Mouse (Mus musculus) urinary bladder, postnatal 25 days (tissue): ENCODE results near the gene Recql.
"Not testable (repeated sequence)": the region's sequence is repeated elsewhere in the genome, so short reads cannot be mapped to it uniquely, and the experiment has no call there.

ENCODE experiments used
- DNase-seq: peaks from one replicate; pipeline ENCODE4 v3.0.0; 2022; ENCODE audit warnings: low spot score

The Recql gene

GRCm38 (mm10) chr6:142365742-142366472 lies 21.0 kb downstream of the Recql start:
- no peak for DNase-seq

- DNase-seq, result no peak
Measured at GRCm38 (mm10) chr6:142363019-142363576, 23.8 kb downstream of the Recql start.

- DNase-seq, result no peak
Measured at GRCm38 (mm10) chr6:142362036-142362435, 24.9 kb downstream of the Recql start.

GRCm38 (mm10) chr6:142357106-142357505 lies 29.8 kb downstream of the Recql start:
- DNase-seq, result no peak

- not testable (repeated sequence) for DNase-seq
Measured at GRCm38 (mm10) chr6:142352099-142352498, 34.8 kb downstream of the Recql start.

- no peak for DNase-seq
Measured at GRCm38 (mm10) chr6:142347431-142348385, 39.2 kb downstream of the Recql start.

GRCm38 (mm10) chr6:142346181-142347110 lies 40.4 kb downstream of the Recql start:
- DNase-seq, result no peak

GRCm38 (mm10) chr6:142345440-142346038 lies 41.3 kb downstream of the Recql start, which contains the start of gene Pyroxd1:
Gene Pyroxd1, plus strand, starts transcription at chr6:142345654.
- DNase-seq, result peak; percentile 74

GRCm38 (mm10) chr6:142343561-142343960 lies 43.3 kb downstream of the Recql start:
- DNase-seq, result peak; percentile 24

- no peak for DNase-seq
Measured at GRCm38 (mm10) chr6:142339576-142339975, 47.3 kb downstream of the Recql start.

- DNase-seq, result no peak
Measured at GRCm38 (mm10) chr6:142338961-142339360, 47.9 kb downstream of the Recql start.

- no peak for DNase-seq
Measured at GRCm38 (mm10) chr6:142329201-142329600, 57.7 kb downstream of the Recql start.

GRCm38 (mm10) chr6:142326598-142326997 lies 60.3 kb downstream of the Recql start:
- DNase-seq, result no peak

GRCm38 (mm10) chr6:142322881-142323280 lies 64.0 kb downstream of the Recql start, which contains the start of gene Slco1a5:
Gene Slco1a5, minus strand, starts transcription at chr6:142322981.
- no peak for DNase-seq

- DNase-seq, result no peak
Measured at GRCm38 (mm10) chr6:142317106-142317505, 69.8 kb downstream of the Recql start.

GRCm38 (mm10) chr6:142314285-142314684 lies 72.6 kb downstream of the Recql start:
- DNase-seq, result no peak

- no peak for DNase-seq
Measured at GRCm38 (mm10) chr6:142305076-142305475, 81.8 kb downstream of the Recql start.
